Mouse (Mus musculus): Measurements from ENCODE around the gene Zfp108. TPM values are rescaled to one million over a fixed set of nuclear protein-coding genes. Genes with fewer than 3 reads are reported as not detected.

Gene Zfp108
- polyA plus RNA-seq, 1 experiment from 2014 or later, result 2.1 TPM

- no peak overlapping the region for H3K4me3 ChIP-seq (ENCODE audit: low read length)
- no peak overlapping the region for H3K9ac ChIP-seq (ENCODE audit: low read length)
- no peak overlapping the region for H3K27ac ChIP-seq (ENCODE audit: low read length)
- no peak overlapping the region for H3K4me2 ChIP-seq (ENCODE audit: low read depth, low read length)
- no peaks in the 10 kb centered on the region for H3K9me3 ChIP-seq (replicated peaks; ENCODE audit: control insufficient read depth, low read length)
- no peak for ATAC-seq (replicated peaks; ENCODE audit: extremely low read depth, insufficient read depth, low FRiP score)
- H3K36me3 ChIP-seq (ENCODE audit: control insufficient read depth, insufficient read depth), result peaks cover 7% of the 10 kb centered on the region; the same call in 1 of the 2 replicates
- 0 out of 2 replicates have a peak, but pooled peaks cover 2% of the 10 kb centered on the region for H3K4me1 ChIP-seq (ENCODE audit: control insufficient read depth, insufficient read depth, low read length)
- no peaks in the 10 kb centered on the region for H3K27me3 ChIP-seq (ENCODE audit: control insufficient read depth, insufficient read depth, low read length)
- WGBS, result 87% methylated on average over 13 of the region's 13 CpGs
These were observed 4.9 kb downstream of the Zfp108 start for GRCm38 (mm10) chr7:24259306-24259999.

DNA sequence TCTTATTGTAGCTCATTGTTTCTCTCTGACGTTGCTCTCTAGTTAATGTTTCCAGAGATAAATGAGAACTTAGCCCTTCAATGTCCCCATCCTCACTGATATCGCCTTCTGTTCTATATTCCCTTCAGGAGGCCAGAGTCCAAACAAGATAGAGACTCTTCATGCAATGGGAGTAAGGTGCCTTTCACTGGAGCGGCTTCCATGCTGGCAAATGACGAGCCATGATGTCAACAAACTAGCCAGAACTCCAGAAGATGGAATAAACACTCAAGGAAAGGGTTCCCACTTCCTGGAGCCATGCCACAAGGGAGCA lies 5.4 kb downstream of the Zfp108 start:
- Histone ChIP-seq H3K27me3 (ENCODE audit: control insufficient read depth, insufficient read depth, low read length) (no peaks in the 10 kb centered on the region), H3K4me1 (ENCODE audit: control insufficient read depth, insufficient read depth, low read length) (0 out of 2 replicates have a peak, but pooled peaks cover 2% of the 10 kb centered on the region), H3K9ac (ENCODE audit: low read length) (no peak overlapping the region), H3K36me3 (ENCODE audit: control insufficient read depth, insufficient read depth) (peaks cover 7% of the 10 kb centered on the region; the same call in 1 of the 2 replicates), H3K4me3 (ENCODE audit: low read length) (no peak overlapping the region), H3K27ac (ENCODE audit: low read length) (no peak overlapping the region), H3K4me2 (ENCODE audit: low read depth, low read length) (no peak overlapping the region), H3K9me3 (replicated peaks; ENCODE audit: control insufficient read depth, low read length) (no peaks in the 10 kb centered on the region)
- 81% methylated on average over 4 of the region's 4 CpGs for WGBS
- no peak for ATAC-seq (replicated peaks; ENCODE audit: extremely low read depth, insufficient read depth, low FRiP score)

DNA sequence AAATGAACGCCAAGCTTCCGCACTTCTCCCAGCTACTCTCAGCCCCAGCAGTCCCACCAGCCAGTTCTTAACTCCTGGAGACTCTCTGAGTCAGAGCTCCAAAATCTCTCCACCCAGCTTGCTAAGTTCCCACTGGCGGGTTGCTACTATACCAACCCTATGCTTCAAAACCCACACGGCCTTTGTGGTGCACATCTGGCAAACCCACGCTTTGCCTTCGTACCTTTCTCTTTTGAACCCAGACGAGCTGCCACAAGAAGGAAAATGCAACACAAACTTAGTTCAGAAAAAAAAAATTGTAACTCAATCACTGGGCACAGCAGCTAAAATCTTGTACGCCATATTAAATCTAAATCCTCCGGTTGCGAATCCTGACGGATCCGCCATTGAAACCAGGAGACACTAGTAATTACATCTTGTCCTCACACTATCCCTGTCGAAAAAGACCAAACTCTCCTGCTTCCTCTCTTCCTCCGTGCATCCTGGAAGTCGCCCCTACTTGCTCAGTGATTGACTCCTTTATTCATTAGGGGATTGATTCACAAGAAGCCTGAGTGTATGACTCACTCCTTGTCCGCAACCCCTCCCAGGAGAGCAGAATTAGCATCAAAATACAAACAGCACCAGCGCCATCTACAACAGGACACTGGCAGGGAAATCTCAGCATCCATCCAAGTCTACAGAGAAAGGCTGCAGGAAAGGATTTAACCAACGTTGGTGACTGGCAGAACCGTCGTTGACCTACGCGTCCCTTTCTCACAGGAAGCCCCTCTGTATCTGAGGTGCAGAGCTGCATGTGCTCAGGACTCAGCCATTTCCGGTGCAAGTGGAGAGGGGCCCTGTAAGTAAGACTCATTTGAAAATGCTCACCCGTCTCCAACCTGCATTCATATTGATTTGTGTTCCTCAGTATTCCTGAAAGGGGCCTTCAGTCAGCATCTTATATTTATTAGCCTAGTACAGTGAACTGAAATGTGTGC lies 13.9 kb downstream of the Zfp108 start:
- Histone ChIP-seq H3K4me1 (ENCODE audit: control insufficient read depth, insufficient read depth, low read length) (no peaks in the 10 kb centered on the region), H3K4me2 (ENCODE audit: low read depth, low read length) (no peak overlapping the region), H3K4me3 (ENCODE audit: low read length) (no peak overlapping the region), H3K27me3 (ENCODE audit: control insufficient read depth, insufficient read depth, low read length) (no peaks in the 10 kb centered on the region), H3K27ac (ENCODE audit: low read length) (no peak overlapping the region), H3K36me3 (ENCODE audit: control insufficient read depth, insufficient read depth) (0 out of 2 replicates have a peak, but pooled peaks cover under 1% of the 10 kb centered on the region), H3K9me3 (replicated peaks; ENCODE audit: control insufficient read depth, low read length) (no peaks in the 10 kb centered on the region), H3K9ac (ENCODE audit: low read length) (no peak overlapping the region)
- 68% methylated on average over 24 of the region's 24 CpGs for WGBS
- no peak for ATAC-seq (replicated peaks; ENCODE audit: extremely low read depth, insufficient read depth, low FRiP score)

GRCm38 (mm10) chr7:24269256-24269655 lies 14.7 kb downstream of the Zfp108 start:
- Histone ChIP-seq H3K4me2 (ENCODE audit: low read depth, low read length) (no peak overlapping the region; the same call in 1 of the 2 replicates), H3K4me1 (ENCODE audit: control insufficient read depth, insufficient read depth, low read length) (no peaks in the 10 kb centered on the region), H3K4me3 (ENCODE audit: low read length) (no peak overlapping the region), H3K27ac (ENCODE audit: low read length) (no peak overlapping the region), H3K9me3 (replicated peaks; ENCODE audit: control insufficient read depth, low read length) (no peaks in the 10 kb centered on the region), H3K9ac (ENCODE audit: low read length) (no peak overlapping the region), H3K36me3 (ENCODE audit: control insufficient read depth, insufficient read depth) (peaks cover 8% of the 10 kb centered on the region), H3K27me3 (ENCODE audit: control insufficient read depth, insufficient read depth, low read length) (no peaks in the 10 kb centered on the region)
- ATAC-seq (replicated peaks; ENCODE audit: extremely low read depth, insufficient read depth, low FRiP score), result no peak
- 66% methylated on average over 3 of the region's 3 CpGs for WGBS

DNA sequence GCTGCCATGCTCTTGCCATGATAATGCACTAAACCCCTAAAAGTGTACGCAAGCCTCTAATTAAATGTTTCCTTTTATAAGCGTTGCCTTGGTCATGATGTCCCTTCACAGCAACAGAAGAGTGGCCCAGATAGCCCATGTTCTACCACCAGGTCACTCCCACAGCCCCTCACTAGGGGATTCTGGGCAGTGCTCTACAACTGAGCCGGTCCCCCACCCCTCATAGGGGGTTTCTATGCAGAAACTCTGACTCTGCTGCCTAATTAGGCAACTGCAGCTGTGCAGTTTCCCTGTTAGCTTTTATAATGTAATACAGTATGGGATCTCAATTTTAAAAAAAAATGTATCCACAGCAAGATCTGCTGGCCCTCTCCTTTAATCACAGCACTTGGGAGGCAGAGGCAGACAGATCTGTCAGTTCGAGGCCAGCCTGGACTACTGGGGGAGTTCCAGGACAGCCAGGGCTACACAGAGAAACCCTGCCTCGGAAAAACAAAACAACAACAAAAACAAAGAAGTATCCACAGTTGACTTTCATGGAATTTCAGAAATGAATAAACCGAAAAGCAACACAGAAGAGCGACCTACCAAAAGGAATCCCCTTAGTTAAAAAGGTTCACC lies 15.2 kb downstream of the Zfp108 start:
- H3K36me3 ChIP-seq (ENCODE audit: control insufficient read depth, insufficient read depth), result peaks cover 13% of the 10 kb centered on the region
- WGBS, result 32% methylated on average over 7 of the region's 7 CpGs
- no peaks in the 10 kb centered on the region for H3K27me3 ChIP-seq (ENCODE audit: control insufficient read depth, insufficient read depth, low read length)
- H3K4me2 ChIP-seq (ENCODE audit: low read depth, low read length), result peak overlapping the region; percentile 92
- peak overlapping the region; percentile 88 for H3K9ac ChIP-seq (ENCODE audit: low read length)
- no peaks in the 10 kb centered on the region for H3K9me3 ChIP-seq (replicated peaks; ENCODE audit: control insufficient read depth, low read length)
- ATAC-seq (replicated peaks; ENCODE audit: extremely low read depth, insufficient read depth, low FRiP score), result peak; percentile 23; the same call in 1 of the 2 replicates
- H3K4me3 ChIP-seq (ENCODE audit: low read length), result peak overlapping the region; percentile 84
- no peak overlapping the region for H3K27ac ChIP-seq (ENCODE audit: low read length)
- H3K4me1 ChIP-seq (ENCODE audit: control insufficient read depth, insufficient read depth, low read length), result no peaks in the 10 kb centered on the region

- WGBS, result under 1% methylated on average over 12 of the region's 12 CpGs
- H3K27ac ChIP-seq (ENCODE audit: low read length), result peak within 1 kb of the TSS; percentile 73
- H3K27me3 ChIP-seq (ENCODE audit: control insufficient read depth, insufficient read depth, low read length), result no peaks in the 10 kb centered on the region
- peak within 1 kb of the TSS; percentile 92 for H3K4me2 ChIP-seq (ENCODE audit: low read depth, low read length)
- H3K9ac ChIP-seq (ENCODE audit: low read length), result peak within 1 kb of the TSS; percentile 88
- H3K36me3 ChIP-seq (ENCODE audit: control insufficient read depth, insufficient read depth), result peaks cover 18% of the 10 kb centered on the region
- peak within 1 kb of the TSS; percentile 84 for H3K4me3 ChIP-seq (ENCODE audit: low read length)
- H3K9me3 ChIP-seq (replicated peaks; ENCODE audit: control insufficient read depth, low read length), result no peaks in the 10 kb centered on the region
- peak; percentile 92 for ATAC-seq (replicated peaks; ENCODE audit: extremely low read depth, insufficient read depth, low FRiP score)
- H3K4me1 ChIP-seq (ENCODE audit: control insufficient read depth, insufficient read depth, low read length), result no peaks in the 10 kb centered on the region
These were observed 15.7 kb downstream of the Zfp108 start, which contains the start of gene Zfp93 for GRCm38 (mm10) chr7:24270288-24270672. TSS of gene Zfp93 (plus strand) at chr7:24270420.

DNA sequence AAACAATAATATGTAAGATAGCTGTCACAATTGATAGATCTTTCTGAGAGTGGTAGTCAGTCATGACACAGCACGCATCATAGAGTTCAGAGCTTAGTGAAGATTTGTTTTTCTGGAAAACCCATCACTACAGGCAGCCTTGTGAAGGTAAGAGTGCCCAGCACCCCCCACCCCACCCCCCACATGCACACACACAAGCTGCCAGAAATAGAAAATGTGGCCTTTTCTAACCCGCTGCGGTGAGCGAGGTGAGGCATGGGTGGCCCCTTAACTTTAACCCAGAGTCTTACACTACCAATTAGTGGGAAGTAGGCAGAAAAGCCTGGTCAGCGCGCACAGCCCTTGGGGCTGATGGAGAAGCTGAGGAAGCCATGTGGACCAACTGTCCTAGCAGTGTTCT lies 16.6 kb downstream of the Zfp108 start:
- Histone ChIP-seq H3K36me3 (ENCODE audit: control insufficient read depth, insufficient read depth) (peaks cover 20% of the 10 kb centered on the region), H3K4me3 (ENCODE audit: low read length) (no peak overlapping the region), H3K4me2 (ENCODE audit: low read depth, low read length) (no peak overlapping the region), H3K4me1 (ENCODE audit: control insufficient read depth, insufficient read depth, low read length) (no peaks in the 10 kb centered on the region), H3K9ac (ENCODE audit: low read length) (no peak overlapping the region), H3K27me3 (ENCODE audit: control insufficient read depth, insufficient read depth, low read length) (no peaks in the 10 kb centered on the region), H3K9me3 (replicated peaks; ENCODE audit: control insufficient read depth, low read length) (no peaks in the 10 kb centered on the region), H3K27ac (ENCODE audit: low read length) (no peak overlapping the region)
- 93% methylated on average over 6 of the region's 6 CpGs for WGBS
- ATAC-seq (replicated peaks; ENCODE audit: extremely low read depth, insufficient read depth, low FRiP score), result no peak

DNA sequence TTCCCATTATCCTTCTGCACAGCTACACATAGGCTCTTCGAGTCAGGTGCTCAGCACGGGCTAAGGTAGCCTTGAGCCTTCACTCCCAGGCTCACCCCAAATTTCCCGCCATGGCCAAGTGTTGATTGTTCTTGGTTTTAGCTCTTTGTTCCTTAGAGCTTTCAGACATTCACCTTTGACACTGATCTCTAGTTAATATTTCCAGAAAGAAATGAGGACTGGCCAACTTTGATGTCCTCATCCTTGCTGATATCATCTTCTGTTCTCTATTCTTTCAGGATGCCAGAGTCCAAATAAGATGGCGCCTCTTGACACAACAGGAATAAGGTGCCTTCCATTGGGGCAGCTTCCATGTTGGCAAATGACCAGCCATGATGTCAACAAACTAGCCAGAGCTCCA lies 19.9 kb downstream of the Zfp108 start:
- no peak for ATAC-seq (replicated peaks; ENCODE audit: extremely low read depth, insufficient read depth, low FRiP score)
- Histone ChIP-seq H3K4me3 (ENCODE audit: low read length) (no peak overlapping the region), H3K9ac (ENCODE audit: low read length) (no peak overlapping the region), H3K36me3 (ENCODE audit: control insufficient read depth, insufficient read depth) (peaks cover 23% of the 10 kb centered on the region), H3K4me1 (ENCODE audit: control insufficient read depth, insufficient read depth, low read length) (no peaks in the 10 kb centered on the region), H3K27me3 (ENCODE audit: control insufficient read depth, insufficient read depth, low read length) (no peaks in the 10 kb centered on the region), H3K4me2 (ENCODE audit: low read depth, low read length) (no peak overlapping the region), H3K9me3 (replicated peaks; ENCODE audit: control insufficient read depth, low read length) (no peaks in the 10 kb centered on the region), H3K27ac (ENCODE audit: low read length) (no peak overlapping the region)
- WGBS, result 89% methylated on average over 4 of the region's 4 CpGs

All from heart, embryonic 16.5 days (tissue).